Mouse (Mus musculus): Measurements from ENCODE around the gene Tln1. TPM values are rescaled to one million over a fixed set of nuclear protein-coding genes. Genes with fewer than 3 reads are reported as not detected.
"Not testable (repeated sequence)": the region's sequence is repeated elsewhere in the genome, so short reads cannot be mapped to it uniquely, and the experiment has no call there.

The Tln1 gene
- polyA plus RNA-seq, 1 experiment from 2014 or later = 55.9 TPM

- Histone ChIP-seq H3K27ac (peak overlapping the region; percentile 93), H3K4me3 (replicated peaks) (peak overlapping the region; percentile 72), H3K36me3 (replicated peaks) (peaks cover 28% of the 10 kb centered on the region; the same call in 1 of the 2 replicates), H3K4me2 (peak overlapping the region; percentile 60), H3K9me3 (no peaks in the 10 kb centered on the region), H3K4me1 (peaks cover 41% of the 10 kb centered on the region), H3K9ac (peak overlapping the region; percentile 79), H3K27me3 (peaks cover 3% of the 10 kb centered on the region; the same call in 1 of the 2 replicates)
- ATAC-seq (ENCODE audit: low FRiP score) = no peak
- 3% methylated on average over 9 of the region's 9 CpGs for WGBS
Observed at GRCm38 (mm10) chr4:43493846-43494240, 68.6 kb downstream of the Tln1 start.

DNA sequence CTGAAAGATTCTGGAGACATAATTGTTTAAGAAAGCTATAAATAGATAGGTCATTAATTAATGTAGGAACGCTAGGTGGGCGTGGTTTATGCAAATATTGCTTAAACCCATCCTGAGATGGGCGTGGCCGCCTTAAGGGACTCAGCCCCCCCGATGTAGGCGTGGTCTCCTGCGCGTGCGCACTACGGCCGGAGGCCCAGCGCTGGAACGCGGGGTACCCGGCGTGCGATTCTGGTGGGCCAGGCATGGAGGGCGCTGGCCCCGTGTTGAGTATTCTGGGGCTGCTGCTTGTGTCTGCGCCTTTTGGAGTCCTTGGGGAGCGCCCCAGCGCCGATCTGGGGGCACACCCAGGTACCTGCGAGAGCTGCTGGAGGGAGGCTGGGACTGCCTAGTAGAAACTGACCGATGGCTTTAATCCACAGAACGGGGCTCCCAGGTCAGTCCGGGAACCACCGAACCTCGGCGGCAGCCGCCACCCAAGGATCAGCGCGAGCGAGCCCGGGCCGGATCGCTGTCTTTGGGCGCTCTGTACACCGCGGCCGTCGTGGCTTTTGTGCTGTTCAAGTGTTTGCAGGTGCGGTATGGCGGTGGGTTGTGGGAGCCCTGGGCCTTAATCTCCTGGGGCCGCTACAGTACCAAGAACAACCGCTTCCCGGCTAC lies 69.2 kb downstream of the Tln1 start:
- peak overlapping the region; percentile 79 for H3K9ac ChIP-seq
- peaks cover 3% of the 10 kb centered on the region; the same call in 1 of the 2 replicates for H3K27me3 ChIP-seq
- H3K9me3 ChIP-seq = no peaks in the 10 kb centered on the region
- peak overlapping the region; percentile 72 for H3K4me3 ChIP-seq (replicated peaks)
- WGBS = under 1% methylated on average over 47 of the region's 47 CpGs
- peak overlapping the region; percentile 93 for H3K27ac ChIP-seq
- peaks cover 28% of the 10 kb centered on the region; the same call in 1 of the 2 replicates for H3K36me3 ChIP-seq (replicated peaks)
- peak; percentile 91 for ATAC-seq (ENCODE audit: low FRiP score)
- peaks cover 36% of the 10 kb centered on the region for H3K4me1 ChIP-seq
- H3K4me2 ChIP-seq = peak overlapping the region; percentile 60

DNA sequence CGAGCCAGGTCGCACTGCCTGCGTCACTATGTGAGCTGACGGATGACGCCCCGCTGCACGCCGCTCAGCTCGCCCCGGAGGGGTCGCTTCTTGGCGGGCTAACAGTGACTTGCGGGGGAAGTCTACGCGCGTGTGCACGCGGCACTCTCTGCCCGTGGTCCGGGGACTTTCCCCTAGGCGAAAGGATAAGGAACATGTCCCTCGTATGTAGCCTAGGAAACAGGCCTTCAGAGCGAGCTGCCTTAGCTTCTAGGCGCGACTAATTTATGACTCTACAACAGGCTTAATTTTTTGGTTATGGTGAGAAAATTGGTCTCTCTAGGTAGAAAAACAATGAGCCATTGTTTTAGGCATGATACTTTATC lies 69.7 kb downstream of the Tln1 start, which contains the start of gene Ccdc107:
Gene Ccdc107, plus strand, starts transcription at position 80 of the 365 bp plus-strand sequence.
- Histone ChIP-seq H3K4me2 (peak within 1 kb of the TSS; percentile 60), H3K27me3 (peaks cover 3% of the 10 kb centered on the region; the same call in 1 of the 2 replicates)
- under 1% methylated on average over 25 of the region's 25 CpGs for WGBS

GRCm38 (mm10) chr4:43492101-43492820 lies 70.2 kb downstream of the Tln1 start:
- Histone ChIP-seq H3K36me3 (replicated peaks) (peaks cover 21% of the 10 kb centered on the region; the same call in 1 of the 2 replicates), H3K4me3 (replicated peaks) (peak overlapping the region; percentile 72), H3K4me2 (peak overlapping the region; percentile 60), H3K9ac (no peak overlapping the region), H3K27me3 (peaks cover 3% of the 10 kb centered on the region; the same call in 1 of the 2 replicates), H3K27ac (peak overlapping the region; percentile 25), H3K4me1 (peaks cover 25% of the 10 kb centered on the region), H3K9me3 (no peaks in the 10 kb centered on the region)
- 45% methylated on average over 12 of the region's 12 CpGs for WGBS
- no peak for ATAC-seq (ENCODE audit: low FRiP score)

More for the DNA sequence above, 69.7 kb downstream of the Tln1 start, which contains the start of gene Ccdc107:
- H3K9me3 ChIP-seq = no peaks in the 10 kb centered on the region
- H3K9ac ChIP-seq = peak within 1 kb of the TSS; percentile 79
- H3K36me3 ChIP-seq (replicated peaks) = peaks cover 26% of the 10 kb centered on the region; the same call in 1 of the 2 replicates
- peak within 1 kb of the TSS; percentile 72 for H3K4me3 ChIP-seq (replicated peaks)
- ATAC-seq (ENCODE audit: low FRiP score) = peak; percentile 98
- H3K4me1 ChIP-seq = peaks cover 31% of the 10 kb centered on the region
- H3K27ac ChIP-seq = peak within 1 kb of the TSS; percentile 93

DNA sequence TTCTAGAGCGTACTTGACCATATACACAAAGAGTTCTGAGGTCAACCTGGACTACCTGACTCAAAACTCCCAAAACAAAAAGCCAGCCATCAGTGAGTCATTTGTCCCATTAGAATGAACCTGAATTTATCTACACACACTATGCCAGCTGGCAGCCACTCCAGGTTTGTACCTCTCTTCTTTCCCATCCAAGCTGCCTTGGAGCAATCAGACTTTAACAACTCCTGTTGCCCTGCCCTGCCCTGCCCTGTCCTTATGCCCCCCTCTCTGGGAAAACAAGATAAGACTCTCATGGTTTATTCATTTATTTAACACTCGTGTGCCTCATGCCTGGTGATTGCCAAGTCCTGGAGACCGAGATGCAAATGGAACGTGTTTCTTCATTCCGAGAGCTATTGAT lies 71.7 kb downstream of the Tln1 start:
- H3K9me3 ChIP-seq = no peaks in the 10 kb centered on the region
- no peak for ATAC-seq (ENCODE audit: low FRiP score)
- no peak overlapping the region for H3K9ac ChIP-seq

DNA sequence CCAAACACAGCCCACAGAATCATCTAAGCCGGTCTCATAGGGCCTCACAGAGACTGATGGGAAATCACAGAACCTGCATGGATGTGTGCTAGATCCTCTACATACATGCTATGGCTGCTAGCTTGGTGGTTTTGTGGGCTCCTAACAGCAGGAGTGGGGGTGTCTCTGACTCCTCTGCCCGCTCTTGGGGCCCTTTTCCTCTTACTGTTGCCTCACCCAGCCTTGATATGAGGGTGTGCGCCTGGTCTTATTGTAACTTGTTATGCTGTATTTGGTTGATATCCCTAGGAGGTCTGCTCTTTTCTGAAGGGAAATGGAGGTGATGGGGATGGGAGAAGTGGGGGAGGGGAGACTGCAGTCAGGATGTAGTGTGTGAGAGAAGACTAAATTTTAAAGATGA lies 72.9 kb downstream of the Tln1 start:
- ATAC-seq (ENCODE audit: low FRiP score) = no peak
- 90% methylated on average over 3 of the region's 3 CpGs for WGBS
- Histone ChIP-seq H3K36me3 (replicated peaks) (no peaks in the 10 kb centered on the region), H3K27ac (no peak overlapping the region), H3K4me3 (replicated peaks) (no peak overlapping the region), H3K9ac (no peak overlapping the region), H3K9me3 (no peaks in the 10 kb centered on the region), H3K27me3 (no peaks in the 10 kb centered on the region), H3K4me1 (peaks cover 8% of the 10 kb centered on the region), H3K4me2 (no peak overlapping the region)

More for the DNA sequence above, 71.7 kb downstream of the Tln1 start:
- Histone ChIP-seq H3K27me3 (no peaks in the 10 kb centered on the region; the same call in 1 of the 2 replicates), H3K36me3 (replicated peaks) (peaks cover 8% of the 10 kb centered on the region; the same call in 1 of the 2 replicates), H3K4me2 (no peak overlapping the region), H3K4me1 (peaks cover 15% of the 10 kb centered on the region), H3K4me3 (replicated peaks) (no peak overlapping the region), H3K27ac (no peak overlapping the region)
- 87% methylated on average over 5 of the region's 5 CpGs for whole genome bisulfite sequencing

DNA sequence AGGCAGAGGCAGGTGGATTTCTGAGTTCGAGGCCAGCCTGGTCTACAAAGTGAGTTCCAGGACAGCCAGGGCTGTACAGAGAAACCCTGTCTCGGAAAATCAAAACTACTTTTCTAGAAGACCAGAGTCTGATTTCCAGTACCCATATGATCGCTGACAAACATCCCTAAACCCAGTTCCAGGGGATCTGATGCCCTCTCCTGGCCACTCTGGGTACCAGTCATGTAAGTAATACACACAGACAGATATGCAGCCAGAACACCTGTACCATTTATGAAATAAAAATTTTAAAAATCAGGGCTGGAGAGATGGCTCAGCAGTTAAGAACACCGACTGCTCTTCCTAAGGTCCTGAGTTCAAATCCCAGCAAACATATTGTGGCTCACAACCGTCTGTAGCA lies 76.8 kb downstream of the Tln1 start:
- H3K9me3 ChIP-seq; H3K4me3 ChIP-seq (replicated peaks); H3K4me1 ChIP-seq; H3K4me2 ChIP-seq; ATAC-seq (ENCODE audit: low FRiP score); H3K27me3 ChIP-seq; H3K27ac ChIP-seq; H3K36me3 ChIP-seq (replicated peaks); H3K9ac ChIP-seq: not testable (repeated sequence)
- 88% methylated on average over 5 of the region's 5 CpGs for WGBS

DNA sequence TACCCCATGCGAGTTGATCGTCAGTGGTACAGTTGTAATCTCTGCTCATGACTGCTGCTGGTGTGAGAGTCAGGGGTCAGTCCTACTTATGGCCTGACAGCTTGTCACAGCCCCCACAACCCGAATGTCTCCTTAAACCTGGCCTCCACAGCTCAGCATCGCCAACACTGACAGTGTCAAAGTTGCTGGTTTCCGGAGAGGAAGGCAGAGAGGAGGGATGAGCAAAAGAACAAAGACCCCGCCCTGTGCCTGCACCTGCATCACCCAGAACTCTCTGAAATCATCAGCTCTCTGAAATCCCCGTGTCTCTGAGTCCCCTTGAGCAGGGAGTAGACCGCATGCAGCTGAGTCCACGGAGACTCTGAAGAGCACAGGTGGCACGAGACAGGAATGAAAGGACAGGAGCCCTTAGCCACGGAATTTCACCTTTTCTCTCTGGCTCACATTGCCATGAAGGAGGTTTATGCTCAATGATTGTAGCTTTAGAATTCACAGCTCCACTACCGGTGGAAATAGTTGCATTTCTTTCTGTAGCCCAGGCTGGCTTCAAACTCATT lies 78.9 kb downstream of the Tln1 start, which contains the start of gene Sit1:
Gene Sit1, minus strand, starts transcription at position 200 of the 557 bp plus-strand sequence.
- no peak within 1 kb of the TSS for H3K27ac ChIP-seq
- H3K4me1 ChIP-seq = no peaks in the 10 kb centered on the region
- no peak within 1 kb of the TSS for H3K9ac ChIP-seq
- WGBS = 67% methylated on average over 12 of the region's 12 CpGs
- H3K4me2 ChIP-seq = no peak within 1 kb of the TSS
- no peaks in the 10 kb centered on the region for H3K36me3 ChIP-seq (replicated peaks)
- no peaks in the 10 kb centered on the region for H3K27me3 ChIP-seq
- no peak for ATAC-seq (ENCODE audit: low FRiP score)
- no peaks in the 10 kb centered on the region for H3K9me3 ChIP-seq
- H3K4me3 ChIP-seq (replicated peaks) = no peak within 1 kb of the TSS

DNA sequence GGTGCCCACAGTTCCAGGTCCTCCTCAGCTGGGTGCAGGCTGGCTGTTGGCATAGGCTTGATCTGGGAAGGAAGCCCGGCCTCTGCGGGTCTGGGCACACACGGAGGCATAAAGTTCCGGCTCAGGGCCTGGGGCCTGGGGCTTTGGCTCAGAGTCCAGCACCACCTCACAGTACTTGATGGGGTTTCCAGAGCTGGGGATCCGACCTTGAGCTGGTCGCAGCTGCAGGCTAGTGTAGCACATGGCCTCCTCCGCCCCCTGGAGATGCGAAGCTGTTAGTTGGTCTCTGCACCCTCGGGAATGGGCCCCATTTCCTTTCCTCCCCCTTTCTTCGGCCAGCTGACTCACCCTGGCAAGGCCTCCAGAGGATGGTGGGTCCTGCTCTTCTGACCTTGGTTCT lies 79.9 kb downstream of the Tln1 start:
- WGBS = 75% methylated on average over 10 of the region's 10 CpGs

DNA sequence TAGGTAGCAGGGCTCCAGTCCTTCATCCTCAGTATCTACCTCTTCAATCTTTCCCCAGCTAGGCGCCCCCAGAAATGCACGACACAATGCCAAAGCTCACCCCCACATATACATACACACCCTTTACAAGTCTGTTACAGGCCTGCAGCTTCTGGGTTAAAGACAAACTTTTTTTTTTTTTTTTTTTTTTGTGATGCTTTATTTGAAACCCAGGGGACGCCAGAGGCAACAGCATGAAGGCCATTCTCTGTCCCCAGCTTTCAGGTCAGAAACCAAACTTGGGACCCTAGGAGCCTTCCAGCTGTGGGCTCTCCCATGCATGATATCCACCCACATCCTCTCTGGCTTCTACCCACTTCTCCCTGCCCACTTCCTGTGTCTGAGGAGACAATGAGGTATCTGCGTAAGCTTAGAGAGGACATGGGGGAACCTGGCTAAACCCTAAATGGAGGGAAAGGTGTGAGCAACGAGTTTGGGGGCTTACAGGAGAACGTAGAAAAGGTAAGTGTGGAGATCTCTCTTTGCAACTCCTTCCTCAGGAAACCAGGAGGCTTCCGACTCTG lies 80.5 kb downstream of the Tln1 start:
- Histone ChIP-seq H3K27ac (no peak overlapping the region), H3K4me1 (0 out of 2 replicates have a peak, but pooled peaks cover 4% of the 10 kb centered on the region), H3K9ac (no peak overlapping the region), H3K4me2 (no peak overlapping the region), H3K27me3 (no peaks in the 10 kb centered on the region), H3K36me3 (replicated peaks) (no peaks in the 10 kb centered on the region), H3K9me3 (no peaks in the 10 kb centered on the region), H3K4me3 (replicated peaks) (no peak overlapping the region)
- WGBS = 76% methylated on average over 7 of the region's 7 CpGs
- ATAC-seq (ENCODE audit: low FRiP score) = no peak

More for the DNA sequence above, 79.9 kb downstream of the Tln1 start:
- Histone ChIP-seq H3K27me3 (no peaks in the 10 kb centered on the region), H3K4me2 (no peak overlapping the region), H3K36me3 (replicated peaks) (no peaks in the 10 kb centered on the region), H3K9ac (no peak overlapping the region), H3K27ac (no peak overlapping the region), H3K9me3 (no peaks in the 10 kb centered on the region), H3K4me1 (0 out of 2 replicates have a peak, but pooled peaks cover 4% of the 10 kb centered on the region), H3K4me3 (replicated peaks) (no peak overlapping the region)
- ATAC-seq (ENCODE audit: low FRiP score) = no peak

Data from forebrain, embryonic 12.5 days (tissue).